Mouse (Mus musculus): ENCODE data around the gene Uaca.

DNA sequence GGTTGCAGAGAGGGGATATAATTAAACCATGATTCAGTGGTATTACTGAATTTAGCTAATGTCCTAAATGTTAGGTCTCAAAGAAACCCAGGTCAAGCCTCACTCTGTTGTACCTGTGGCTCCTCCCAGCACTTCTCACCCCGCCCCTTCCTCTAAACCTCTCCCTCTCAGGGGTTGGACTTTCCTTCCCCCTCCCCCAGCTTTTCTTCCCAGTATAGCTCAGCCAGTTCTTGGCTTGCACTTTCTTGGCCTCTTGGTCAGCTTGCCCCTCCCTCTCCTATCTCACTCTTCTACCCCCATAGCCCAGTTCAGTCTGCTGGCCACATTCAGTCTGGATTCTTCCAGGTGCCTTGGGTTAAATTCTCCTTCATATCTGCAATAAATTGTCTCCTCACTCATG, 7.4 kb downstream of the Uaca start:
- TF ChIP-seq EP300 (IDR thresholded peaks at IDR 0.05; ENCODE audit: low read depth) (no peak), CTCF (IDR thresholded peaks at IDR 0.05; ENCODE audit: low read depth) (no peak)

Measured in liver, embryonic 14.5 days (tissue).